Comparison of ENCODE assay signal across 26 mouse cellular contexts in the genomic region with DNA sequence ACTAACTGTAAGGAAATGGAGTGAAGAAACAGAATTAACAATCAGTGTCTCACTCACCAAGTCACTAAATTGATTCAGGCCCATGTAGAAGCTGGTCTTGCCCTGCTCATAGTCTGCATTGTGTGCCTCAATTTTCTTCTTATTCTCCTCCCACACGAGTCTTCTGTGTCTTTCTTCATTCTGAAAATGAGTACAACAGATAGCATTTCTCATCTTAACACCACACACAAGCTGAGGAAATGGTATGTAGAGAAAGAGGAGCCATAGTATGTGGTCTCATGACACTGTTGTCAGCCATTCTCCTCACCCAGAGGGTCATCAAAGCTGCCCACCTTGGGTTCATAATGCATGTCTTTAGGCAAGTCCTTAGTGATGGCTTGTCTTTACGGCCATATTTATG. TPM values are rescaled to one million over a fixed set of nuclear protein-coding genes. Genes with fewer than 3 reads are reported as not detected.
"Had no signal": no experiment of that assay in that cellular context is flagged by ENCODE, and none has a peak within 500 bp of the region (broad histone marks: within the 10 kb centered on the region; RNA-seq: fewer than 3 reads in every experiment).

A gene (minus strand): TSS at position 101 of the 400 bp plus-strand sequence.

RNA-seq across cellular contexts. Expression of the gene that starts here (rescaled TPM):
- total RNA-seq: common myeloid progenitor, adult 5-6 weeks; forebrain, postnatal 0 days; gastrocnemius, adult 18-20 months; gastrocnemius, postnatal 10 days; gastrocnemius, postnatal 14 days; gastrocnemius, postnatal 25 days; gastrocnemius, postnatal 4 days; granulocyte monocyte progenitor cell, adult 5-6 weeks; heart, adult 8-10 months had no signal
- polyA plus RNA-seq: cortical plate, adult 2 months; embryonic facial prominence, embryonic 10.5 days; embryonic facial prominence, embryonic 11.5 days; embryonic facial prominence, embryonic 12.5 days; embryonic facial prominence, embryonic 13.5 days; embryonic facial prominence, embryonic 14.5 days; embryonic facial prominence, embryonic 15.5 days; erythroblast, embryonic 14.5 days; forebrain, embryonic 10.5 days; forebrain, embryonic 11.5 days; forebrain, embryonic 12.5 days; forebrain, embryonic 13.5 days; forebrain, embryonic 14.5 days; forebrain, embryonic 15.5 days; forebrain, embryonic 16.5 days; forebrain, postnatal 0 days; frontal cortex, adult 2 months; gonadal fat pad, adult 2 months had no signal
